Mouse (Mus musculus) liver, embryonic 11.5 days (tissue): ENCODE data around the gene Zmym1. TPM values are rescaled to one million over a fixed set of nuclear protein-coding genes. Genes with fewer than 3 reads are reported as not detected.

ENCODE experiments used
- ATAC-seq: fragments of 200-750 bp; cut with Nextera tagmentation; replicated peaks from 2 replicates; pipeline ENCODE4 v1.8.0; 2017; ENCODE audit warnings: moderate number of reproducible peaks, mild to moderate bottlenecking, moderate TSS enrichment, moderate library complexity; ENCODE audit not compliant: low FRiP score
- DNase-seq: peaks from one replicate; pipeline ENCODE4 v3.0.0-alpha.2; 2017; ENCODE audit warnings: low spot score
- H3K27ac ChIP-seq: fragments of 300-500 bp; sonication (generic); 2 replicates; pipeline ENCODE4 v1.5.1; 2014; ENCODE audit warnings: mild to moderate bottlenecking, low read depth, low read length, control low read depth
- H3K27me3 ChIP-seq: fragments of 300-500 bp; sonication (generic); replicated peaks from 2 replicates; pipeline ENCODE4 v1.6.1; 2014; ENCODE audit warnings: low read length, mixed read lengths; ENCODE audit not compliant: control insufficient read depth, insufficient read depth
- H3K36me3 ChIP-seq: fragments of 300-500 bp; sonication (generic); 2 replicates; pipeline ENCODE4 v1.6.1; 2014; ENCODE audit warnings: mild to moderate bottlenecking, low read length, moderate library complexity, mixed read lengths; ENCODE audit not compliant: control insufficient read depth, insufficient read depth
- H3K4me1 ChIP-seq: fragments of 300-500 bp; sonication (generic); replicated peaks from 2 replicates; pipeline ENCODE4 v1.6.1; 2014; ENCODE audit warnings: low read length, mixed read lengths; ENCODE audit not compliant: control insufficient read depth, insufficient read depth
- H3K4me2 ChIP-seq: fragments of 300-500 bp; sonication (generic); 2 replicates; pipeline ENCODE4 v1.6.1; 2014; ENCODE audit warnings: mild to moderate bottlenecking, control low read depth, moderate library complexity
- H3K4me3 ChIP-seq: fragments of 300-500 bp; sonication (generic); 2 replicates; pipeline ENCODE4 v1.5.1; 2014; ENCODE audit warnings: low read depth, low read length, control low read depth
- H3K9ac ChIP-seq: fragments of 300-500 bp; sonication (generic); 2 replicates; pipeline ENCODE4 v1.6.1; 2014; ENCODE audit warnings: low read depth, low read length, control low read depth
- H3K9me3 ChIP-seq: fragments of 300-500 bp; sonication (generic); 2 replicates; pipeline ENCODE4 v1.6.1; 2016; ENCODE audit warnings: low read length, inconsistent platforms, mixed read lengths; ENCODE audit not compliant: control insufficient read depth
- WGBS: fragments of 180-500 bp; shearing (Covaris S2); extraction: QIAGEN DNeasy Blood & Tissue Kit; methylation state at CpG from one replicate; pipeline ENCODE4 v1.1.7; 2014; 5-methylcytosine and 5-hydroxymethylcytosine counted together
- polyA plus RNA-seq: library from polyadenylated mRNA; unstranded; fragments of >200 nt; fragmentation: Nextera tagmentation; extraction: Ambion mirVana; gene quantifications from 2 replicates; pipeline ENCODE4 v1.2.1, GENCODE M21; 2014

Zmym1 gene
- polyA plus RNA-seq, 1 experiment from 2014 or later, result 22.5 TPM

GRCm38 (mm10) chr4:127076875-127077548, 16.1 kb upstream of the Zmym1 start, which contains the start of gene Zmym6:
TSS of gene Zmym6 (plus strand) at chr4:127077383.
- H3K9me3 ChIP-seq, result no peaks in the 10 kb centered on the region
- peak within 1 kb of the TSS; percentile 72 for H3K27ac ChIP-seq

GRCm38 (mm10) chr4:127074915-127075314, 14.0 kb upstream of the Zmym1 start:
- no peak overlapping the region for H3K4me3 ChIP-seq
- no peak for DNase-seq
- H3K27me3 ChIP-seq, result no peaks in the 10 kb centered on the region
- no peak overlapping the region for H3K9ac ChIP-seq
- no peaks in the 10 kb centered on the region for H3K36me3 ChIP-seq
- WGBS, result 66% methylated on average over 1 of the region's 1 CpGs
- ATAC-seq, result no peak
- no peaks in the 10 kb centered on the region for H3K9me3 ChIP-seq
- H3K4me1 ChIP-seq, result 0 out of 2 replicates have a peak, but pooled peaks cover 4% of the 10 kb centered on the region
- no peak overlapping the region for H3K27ac ChIP-seq
- H3K4me2 ChIP-seq, result no peak overlapping the region

More at GRCm38 (mm10) chr4:127076875-127077548, 16.1 kb upstream of the Zmym1 start, which contains the start of gene Zmym6:
- WGBS, result under 1% methylated on average over 46 of the region's 46 CpGs
- H3K4me2 ChIP-seq, result peak within 1 kb of the TSS; percentile 78
- DNase-seq (peak; percentile 98), ATAC-seq (peak; percentile 95)
- peak within 1 kb of the TSS; percentile 69 for H3K9ac ChIP-seq
- no peaks in the 10 kb centered on the region for H3K36me3 ChIP-seq
- H3K4me1 ChIP-seq, result 0 out of 2 replicates have a peak, but pooled peaks cover 4% of the 10 kb centered on the region
- no peaks in the 10 kb centered on the region for H3K27me3 ChIP-seq
- peak within 1 kb of the TSS; percentile 69 for H3K4me3 ChIP-seq

- Histone ChIP-seq H3K9me3 (no peaks in the 10 kb centered on the region), H3K9ac (no peak overlapping the region), H3K4me3 (no peak overlapping the region), H3K27ac (no peak overlapping the region), H3K4me1 (no peaks in the 10 kb centered on the region; the same call in none of the 2 replicates), H3K36me3 (no peaks in the 10 kb centered on the region), H3K27me3 (no peaks in the 10 kb centered on the region), H3K4me2 (no peak overlapping the region)
- no peak for DNase-seq
- no peak for ATAC-seq
- 60% methylated on average over 1 of the region's 1 CpGs for WGBS
Measured at GRCm38 (mm10) chr4:127064051-127064450, 3.1 kb upstream of the Zmym1 start.

- Histone ChIP-seq H3K9ac (no peak overlapping the region), H3K4me3 (no peak overlapping the region), H3K36me3 (peaks cover 17% of the 10 kb centered on the region)
Measured at GRCm38 (mm10) chr4:127054522-127055198, 6.3 kb downstream of the Zmym1 start.

GRCm38 (mm10) chr4:127053071-127053470, 7.9 kb downstream of the Zmym1 start:
- DNase-seq (no peak), ATAC-seq (no peak)
- Histone ChIP-seq H3K27me3 (no peaks in the 10 kb centered on the region), H3K4me3 (no peak overlapping the region), H3K36me3 (peaks cover 31% of the 10 kb centered on the region), H3K9me3 (no peaks in the 10 kb centered on the region), H3K4me1 (no peaks in the 10 kb centered on the region), H3K9ac (no peak overlapping the region), H3K4me2 (no peak overlapping the region), H3K27ac (no peak overlapping the region)
- WGBS, result 87% methylated on average over 5 of the region's 5 CpGs

More at GRCm38 (mm10) chr4:127054522-127055198, 6.3 kb downstream of the Zmym1 start:
- 62% methylated on average over 7 of the region's 7 CpGs for WGBS
- Histone ChIP-seq H3K27ac (no peak overlapping the region), H3K27me3 (no peaks in the 10 kb centered on the region), H3K4me1 (no peaks in the 10 kb centered on the region; the same call in 1 of the 2 replicates), H3K9me3 (no peaks in the 10 kb centered on the region), H3K4me2 (no peak overlapping the region)
- ATAC-seq, result peak; percentile 18; the same call in 1 of the 2 replicates
- DNase-seq, result no peak

- ATAC-seq (no peak), DNase-seq (no peak)
- no peaks in the 10 kb centered on the region for H3K27me3 ChIP-seq
- H3K9me3 ChIP-seq, result no peaks in the 10 kb centered on the region
- WGBS, result 86% methylated on average over 8 of the region's 8 CpGs
- no peak overlapping the region for H3K4me3 ChIP-seq
- no peak overlapping the region for H3K4me2 ChIP-seq
- no peak overlapping the region for H3K9ac ChIP-seq
- no peaks in the 10 kb centered on the region for H3K4me1 ChIP-seq
- no peak overlapping the region for H3K27ac ChIP-seq
- peaks cover 23% of the 10 kb centered on the region for H3K36me3 ChIP-seq
Measured at GRCm38 (mm10) chr4:127051121-127051520, 9.8 kb downstream of the Zmym1 start.

- Histone ChIP-seq H3K4me2 (no peak overlapping the region), H3K27ac (no peak overlapping the region), H3K4me1 (no peaks in the 10 kb centered on the region), H3K9ac (no peak overlapping the region), H3K9me3 (no peaks in the 10 kb centered on the region), H3K27me3 (no peaks in the 10 kb centered on the region), H3K36me3 (peaks cover 8% of the 10 kb centered on the region), H3K4me3 (no peak overlapping the region)
- ATAC-seq (no peak), DNase-seq (no peak)
- WGBS, result 79% methylated on average over 4 of the region's 4 CpGs
Measured at GRCm38 (mm10) chr4:127043540-127043939, 17.4 kb downstream of the Zmym1 start.

GRCm38 (mm10) chr4:127039871-127040483, 21.0 kb downstream of the Zmym1 start:
- H3K27ac ChIP-seq, result no peak overlapping the region
- no peaks in the 10 kb centered on the region for H3K9me3 ChIP-seq
- H3K9ac ChIP-seq, result no peak overlapping the region
- H3K4me1 ChIP-seq, result no peaks in the 10 kb centered on the region
- peaks cover 22% of the 10 kb centered on the region for H3K36me3 ChIP-seq
- no peak overlapping the region for H3K4me2 ChIP-seq
- ATAC-seq, result no peak
- DNase-seq, result no peak
- WGBS, result 76% methylated on average over 3 of the region's 3 CpGs
- H3K4me3 ChIP-seq, result no peak overlapping the region
- no peaks in the 10 kb centered on the region for H3K27me3 ChIP-seq
